Mouse (Mus musculus) cerebellum, adult 9-10 months (tissue): Measurements from ENCODE around the gene Pip4k2b.

ENCODE experiments used
- DNase-seq: peaks from one replicate; pipeline ENCODE4 v3.0.0; 2022

The Pip4k2b gene

DNA sequence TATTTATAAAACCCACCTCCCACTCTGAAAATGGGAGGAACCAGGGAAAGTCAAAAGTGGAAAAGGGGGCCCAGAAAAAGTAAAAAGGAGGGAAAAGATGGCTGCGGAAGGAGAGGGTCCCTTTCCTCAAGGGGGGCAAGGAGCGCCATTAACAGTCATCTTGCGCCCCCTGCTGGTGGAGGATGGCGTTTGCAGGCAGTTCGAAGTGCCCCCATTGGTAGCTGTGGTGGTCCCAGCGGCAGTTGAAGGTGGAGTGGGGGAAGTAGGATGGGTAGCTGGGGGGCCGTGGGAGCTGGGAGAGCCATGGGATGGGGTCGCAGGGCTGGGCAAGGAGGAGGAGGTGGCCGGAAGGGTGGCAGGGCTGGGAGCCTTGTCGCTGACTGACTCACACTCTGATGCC is 54.6 kb downstream of the Pip4k2b start:
- no peak for DNase-seq

DNA sequence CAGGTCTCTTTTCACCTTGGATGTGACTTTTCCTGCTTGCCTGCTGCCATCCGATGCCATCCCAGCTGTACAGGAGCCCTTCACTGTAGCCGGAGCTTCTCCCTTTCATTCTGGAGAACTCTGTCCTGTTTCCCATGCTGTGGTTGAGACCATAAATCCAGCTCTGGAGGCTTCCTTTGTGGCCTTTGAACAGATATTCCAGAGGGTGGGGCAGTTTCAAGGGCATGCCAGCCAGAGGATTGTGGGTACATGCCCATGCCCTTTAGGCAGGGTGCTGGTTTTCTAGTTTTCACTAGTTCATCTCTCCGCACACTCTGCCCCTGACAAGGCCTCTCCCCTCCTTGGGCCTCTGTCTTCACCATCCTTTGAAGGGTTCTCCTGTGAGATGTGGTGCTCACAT is 57.4 kb downstream of the Pip4k2b start:
- no peak for DNase-seq

DNA sequence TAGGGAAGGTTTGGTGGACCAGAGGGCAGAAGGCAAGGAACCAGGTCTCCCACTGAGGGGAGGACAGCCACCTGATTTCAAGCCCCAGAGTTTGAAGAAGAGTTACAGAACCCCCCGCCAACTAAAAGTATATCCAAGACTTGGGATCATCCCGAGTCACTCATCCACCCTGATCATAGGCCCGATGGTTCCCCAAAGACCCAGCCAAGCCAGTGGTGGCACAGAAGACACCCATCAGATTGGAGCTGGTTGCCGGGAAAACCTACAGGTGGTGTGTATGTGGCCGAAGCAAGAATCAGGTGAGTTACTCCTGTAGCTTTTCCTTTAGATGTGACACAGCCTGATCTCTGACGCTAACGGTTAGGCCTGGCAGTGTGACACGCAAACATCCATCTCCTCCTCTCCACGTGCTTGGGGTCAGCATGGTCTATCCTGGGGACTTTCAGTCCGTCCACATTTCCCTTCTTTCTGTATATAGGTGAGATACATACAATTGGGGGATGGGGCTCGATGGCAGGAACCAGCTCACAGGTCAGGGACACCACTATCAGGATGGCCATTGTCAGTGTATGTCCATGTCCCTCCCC is 58.1 kb downstream of the Pip4k2b start:
- DNase-seq: no peak

DNA sequence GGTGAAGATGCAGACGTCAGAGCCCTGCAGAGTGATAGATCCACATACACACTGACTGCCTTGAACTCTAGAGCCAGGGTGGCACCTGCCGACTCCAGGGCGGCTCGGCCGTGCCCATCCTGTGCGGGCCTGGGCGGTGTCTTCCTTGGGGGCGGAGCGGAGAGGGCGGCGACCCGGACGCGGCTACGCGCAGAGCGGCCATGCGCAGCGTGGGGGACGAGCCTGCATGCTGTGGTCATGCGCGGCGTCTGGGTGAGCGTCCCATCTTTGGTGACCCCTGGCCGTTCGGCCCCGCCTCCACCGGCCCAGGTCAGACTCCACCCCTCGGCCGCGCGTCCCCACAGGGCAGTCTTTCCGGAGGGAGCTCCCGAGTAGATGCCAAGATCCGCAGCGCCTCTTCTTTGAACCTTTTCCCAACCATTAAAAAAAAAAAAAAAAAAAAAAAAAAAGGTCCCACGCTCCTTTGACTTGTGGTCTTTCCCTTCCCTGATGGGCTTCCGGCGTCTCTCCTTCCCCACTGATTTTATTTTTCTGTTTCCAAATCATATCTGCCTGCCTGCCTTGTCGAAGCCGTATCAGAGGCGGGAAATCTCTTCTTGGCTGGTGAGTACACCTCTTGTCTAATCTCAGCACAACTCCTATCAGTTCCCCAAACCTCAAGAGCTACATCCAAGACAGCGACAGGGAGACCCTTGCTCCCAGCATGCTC is 58.7 kb downstream of the Pip4k2b start, which contains the start of gene Cisd3:
TSS of gene Cisd3 (plus strand) at position 214 of the 709 bp plus-strand sequence.
- peak; percentile 92 for DNase-seq

DNA sequence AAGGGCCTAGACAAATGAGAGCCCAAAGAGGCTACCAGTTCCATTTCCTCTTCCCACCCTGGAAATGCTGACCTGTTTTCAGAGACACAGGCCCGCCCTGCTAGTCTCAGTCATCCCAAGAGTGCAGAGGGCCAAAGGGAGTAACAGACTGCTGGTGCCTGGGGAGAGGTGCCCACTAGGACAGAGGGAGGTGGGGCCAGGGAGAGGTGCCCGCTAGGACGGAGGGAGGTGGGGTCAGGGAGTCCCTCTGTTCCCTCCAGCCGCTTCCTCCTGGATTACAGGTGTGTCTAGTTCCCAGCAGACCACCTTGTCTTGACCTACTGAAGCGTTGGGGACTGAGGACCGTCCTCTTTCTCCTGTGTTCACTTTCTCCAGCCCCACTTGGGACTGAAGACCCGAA is 59.7 kb downstream of the Pip4k2b start:
- DNase-seq: no peak

DNA sequence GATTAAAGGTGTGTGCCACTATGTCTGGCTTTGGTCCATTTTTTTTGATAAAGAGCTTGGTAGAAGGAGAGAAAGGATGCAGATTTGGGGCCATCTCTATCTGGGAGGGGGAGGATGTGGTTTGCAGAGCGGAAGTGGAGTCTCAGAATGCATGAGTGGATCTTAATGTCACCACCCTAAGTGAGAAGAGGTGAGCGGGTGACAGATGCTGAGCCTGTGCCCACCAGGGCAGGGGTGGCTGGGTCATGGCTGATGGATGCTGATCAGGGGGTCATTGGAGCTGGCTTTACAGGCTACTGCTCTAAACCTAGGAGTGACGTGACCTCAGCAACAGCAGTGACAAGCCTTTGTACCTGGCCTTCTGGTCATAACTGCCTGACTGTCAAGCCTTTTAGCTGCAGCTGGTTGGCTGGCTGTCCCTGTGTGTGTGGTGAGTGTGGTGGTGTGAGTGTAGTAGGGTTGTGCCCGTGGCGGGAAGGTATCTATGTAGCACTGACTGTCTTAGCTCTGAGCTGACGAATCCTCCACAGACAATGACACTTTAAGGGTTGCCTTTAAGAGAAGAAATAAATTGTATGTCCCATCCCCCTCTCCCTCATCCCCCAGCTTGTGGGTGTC is 60.3 kb downstream of the Pip4k2b start:
- DNase-seq: no peak

DNA sequence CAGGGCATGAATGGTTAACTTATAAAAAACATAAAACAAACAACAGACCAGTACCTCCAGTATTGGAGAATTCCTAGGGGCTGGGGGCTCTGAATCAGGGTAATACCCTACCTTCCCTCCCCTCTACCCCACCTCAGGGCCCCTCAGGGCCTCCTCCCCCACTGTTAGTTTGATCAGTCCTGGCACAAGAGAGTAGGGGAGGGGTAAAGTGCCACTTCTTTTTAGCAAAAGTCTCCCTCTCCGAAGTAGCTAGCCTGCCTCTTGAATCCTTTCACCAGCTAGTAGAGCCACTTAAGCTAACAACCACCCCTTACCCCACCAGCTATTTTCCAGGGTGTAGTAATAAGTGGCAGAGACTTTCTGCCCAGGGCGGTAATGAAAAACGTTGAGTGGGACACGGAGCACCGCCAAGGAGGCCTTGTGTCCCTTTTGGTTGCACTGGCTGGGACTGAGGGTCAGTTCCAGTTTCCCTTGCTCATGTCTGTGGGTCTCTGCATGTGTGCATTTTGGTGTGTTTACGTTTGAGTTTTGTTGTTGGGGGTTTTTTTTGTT is 61.9 kb downstream of the Pip4k2b start:
- DNase-seq: no peak

DNA sequence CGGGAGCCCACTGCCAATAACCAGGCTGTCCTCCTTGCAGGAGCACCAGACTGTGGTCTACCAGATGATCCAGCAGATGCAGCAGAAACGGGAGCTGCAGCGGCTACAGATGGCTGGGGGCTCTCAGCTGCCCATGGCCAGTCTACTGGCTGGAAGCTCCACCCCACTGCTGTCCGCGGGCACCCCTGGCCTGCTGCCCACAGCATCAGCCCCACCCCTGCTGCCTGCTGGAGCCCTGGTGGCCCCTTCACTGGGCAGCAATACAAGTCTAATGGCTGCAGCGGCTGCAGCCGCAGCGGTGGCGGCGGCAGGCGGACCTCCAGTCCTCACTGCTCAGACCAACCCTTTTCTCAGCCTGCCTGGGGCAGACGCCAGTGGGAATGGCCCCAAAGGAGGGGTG is 64.1 kb downstream of the Pip4k2b start:
- DNase-seq: no peak

DNA sequence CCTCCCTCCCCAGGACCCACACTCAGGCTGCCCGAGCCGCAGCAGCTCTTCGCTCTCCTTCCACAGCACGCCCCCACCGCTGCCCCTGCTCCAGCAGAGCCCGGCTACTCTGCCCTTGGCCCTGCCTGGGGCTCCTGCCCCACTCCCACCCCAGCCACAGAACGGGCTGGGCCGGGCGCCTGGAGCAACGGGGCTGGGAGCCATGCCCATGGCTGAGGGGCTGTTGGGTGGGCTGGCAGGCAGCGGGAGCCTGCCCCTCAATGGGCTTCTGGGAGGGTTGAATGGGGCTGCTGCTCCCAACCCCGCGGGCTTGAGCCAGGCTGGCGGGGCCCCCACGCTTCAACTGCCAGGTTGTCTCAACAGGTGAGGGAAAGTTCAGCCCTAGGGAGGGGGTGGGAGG is 66.2 kb downstream of the Pip4k2b start:
- DNase-seq: no peak

DNA sequence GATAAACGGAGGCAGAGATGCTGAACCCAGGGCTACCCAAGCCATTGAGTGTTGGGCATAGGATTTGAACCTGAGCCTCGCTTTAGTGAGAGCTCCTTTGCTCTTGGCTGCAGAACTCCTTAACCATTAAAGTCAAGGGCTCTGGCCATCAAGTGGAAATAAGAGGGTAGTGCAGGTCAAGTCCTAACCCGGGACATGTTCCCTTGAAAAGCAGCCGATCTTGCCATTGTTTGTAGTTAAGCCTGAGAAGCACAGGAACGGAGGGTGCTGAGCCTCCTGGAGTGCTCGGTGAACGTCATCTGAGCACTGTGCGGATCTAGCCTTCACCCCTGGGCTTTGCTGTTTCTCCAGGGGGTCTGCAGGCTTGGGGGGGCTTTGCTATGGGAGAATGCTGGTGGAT is 66.7 kb downstream of the Pip4k2b start:
- no peak for DNase-seq

DNA sequence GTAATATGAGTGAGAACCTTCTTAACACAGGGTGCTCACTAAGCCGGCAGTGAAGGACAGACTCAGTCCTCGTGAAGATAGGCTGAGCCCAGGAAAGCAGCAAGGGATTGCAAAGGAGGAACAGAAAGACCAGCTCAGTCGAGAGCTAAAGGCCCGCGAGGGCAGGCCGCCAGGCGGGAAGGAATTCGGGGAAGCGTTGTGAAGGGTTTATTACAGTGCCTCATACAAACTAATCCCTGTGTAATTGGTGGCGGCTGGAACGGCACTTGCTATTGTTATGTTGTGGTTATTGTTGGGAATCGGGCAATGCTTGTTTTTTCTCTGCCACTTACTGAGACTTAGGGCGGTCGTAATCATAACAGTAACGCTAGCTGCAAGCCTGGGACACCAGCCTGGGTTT is 67.1 kb downstream of the Pip4k2b start:
- no peak for DNase-seq

DNA sequence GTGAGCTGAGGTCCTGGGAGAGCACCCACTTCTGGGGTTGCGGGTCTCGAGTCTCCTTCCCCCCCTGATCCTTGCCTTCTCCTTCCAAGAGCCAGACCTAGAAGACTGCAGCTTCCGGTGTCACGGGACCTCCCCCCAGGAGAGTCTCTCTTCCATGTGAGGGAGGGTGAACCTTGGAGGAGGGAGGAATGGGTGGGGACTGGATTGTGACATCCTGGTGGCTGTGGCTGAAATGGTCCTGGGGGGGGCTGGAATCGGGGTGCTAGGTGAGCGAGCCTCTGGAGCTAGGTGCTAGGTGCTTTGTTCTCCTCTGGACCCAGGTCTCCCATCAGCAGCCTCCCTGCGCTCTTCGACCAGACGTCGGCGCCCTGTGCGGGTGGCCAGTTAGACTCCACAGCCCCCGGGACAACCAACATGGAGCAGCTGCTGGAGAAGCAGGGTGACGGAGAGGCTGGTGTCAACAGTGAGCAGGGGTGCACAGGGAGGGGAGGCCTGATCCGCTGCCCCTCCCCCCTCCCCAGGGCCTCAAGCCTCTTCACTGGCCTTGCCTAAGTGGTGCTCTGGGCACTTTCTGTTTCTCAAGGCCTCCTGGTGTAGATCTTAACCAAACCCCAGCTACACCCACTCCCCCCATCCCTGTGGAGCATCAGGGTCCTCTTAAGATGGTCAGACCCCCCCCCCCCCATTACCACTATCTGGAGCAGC is 68.3 kb downstream of the Pip4k2b start:
- no peak for DNase-seq

DNA sequence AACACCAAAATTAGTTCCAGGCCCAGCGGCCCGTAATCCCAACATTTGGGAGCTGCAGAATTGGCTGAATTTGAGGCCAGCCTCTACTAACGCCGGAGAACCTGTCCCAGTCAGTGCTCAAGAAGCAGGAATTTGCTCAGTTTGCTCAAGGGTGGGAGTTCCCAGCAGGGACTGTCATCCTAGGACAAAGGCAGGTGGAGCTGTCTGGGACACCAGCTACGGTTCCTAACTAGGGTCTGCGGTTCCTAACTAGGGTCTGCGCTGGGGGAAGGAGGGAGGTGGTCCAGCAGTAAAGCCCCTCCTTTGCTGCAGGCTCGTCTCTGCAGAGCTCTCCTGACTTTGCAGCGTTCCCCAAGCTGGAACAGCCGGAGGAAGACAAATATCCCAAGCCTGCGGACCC is 71.4 kb downstream of the Pip4k2b start:
- DNase-seq: no peak

DNA sequence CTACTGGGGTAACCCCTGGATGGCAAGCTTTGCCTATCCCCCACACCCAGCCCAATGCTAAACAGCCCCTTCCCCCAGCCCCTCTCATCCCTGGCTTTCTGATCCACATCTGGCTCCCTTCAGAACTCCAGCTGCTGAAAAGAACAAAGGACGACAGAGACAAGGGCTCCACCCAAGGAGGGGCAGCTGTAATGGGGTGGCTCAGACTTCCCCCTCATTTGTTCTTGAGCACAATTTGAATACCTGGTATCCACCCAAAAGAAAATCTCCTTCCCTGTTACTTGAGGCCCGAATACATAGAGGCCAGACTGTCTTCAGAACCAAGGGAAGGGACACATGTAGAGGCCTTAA is 73.4 kb downstream of the Pip4k2b start:
- DNase-seq: no peak

DNA sequence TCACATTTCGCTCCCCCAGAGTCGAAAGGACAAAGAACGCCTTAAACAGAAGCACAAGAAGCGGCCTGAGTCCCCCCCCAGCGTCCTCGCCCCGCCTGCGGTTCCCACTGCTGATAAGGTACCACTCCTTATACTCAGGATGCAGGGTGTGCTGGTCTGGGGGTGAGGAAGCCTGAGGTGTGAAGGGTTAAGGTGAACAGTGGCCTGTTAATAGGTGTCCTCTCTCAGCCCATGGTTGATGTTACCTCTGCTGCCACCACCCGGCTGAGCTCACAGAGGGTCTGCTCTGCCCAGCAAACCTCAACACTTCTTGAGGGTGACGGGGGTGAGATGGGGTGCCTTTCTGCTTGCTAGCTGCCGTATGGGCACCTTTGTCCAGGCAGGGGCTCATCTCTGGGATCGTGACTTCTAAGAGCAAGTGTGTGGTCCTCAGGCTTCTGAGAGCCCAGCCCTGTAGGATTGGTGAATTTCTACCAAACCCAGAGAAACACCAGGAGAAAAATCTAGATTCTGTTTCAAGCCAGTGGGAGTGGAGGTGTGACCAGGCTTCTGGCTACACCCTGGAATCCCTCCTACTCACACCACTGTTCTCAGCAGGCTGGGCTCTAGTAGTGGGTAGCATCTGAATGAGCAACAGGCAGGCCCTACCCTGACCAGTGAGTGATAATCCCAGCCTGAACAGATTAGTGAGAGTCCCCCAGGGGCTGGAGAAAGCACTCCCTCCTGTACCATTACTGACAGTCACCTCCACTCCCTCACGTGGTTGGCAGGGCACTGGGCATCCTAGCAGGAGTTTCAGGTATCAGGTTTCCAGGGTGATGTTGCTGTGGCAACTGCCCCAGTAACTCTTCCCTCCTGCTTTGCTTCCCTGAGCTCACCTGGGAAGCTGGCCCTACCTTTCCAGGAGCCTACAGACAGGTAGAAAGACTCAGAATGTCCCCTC is 74.0 kb downstream of the Pip4k2b start:
- no peak for DNase-seq

DNA sequence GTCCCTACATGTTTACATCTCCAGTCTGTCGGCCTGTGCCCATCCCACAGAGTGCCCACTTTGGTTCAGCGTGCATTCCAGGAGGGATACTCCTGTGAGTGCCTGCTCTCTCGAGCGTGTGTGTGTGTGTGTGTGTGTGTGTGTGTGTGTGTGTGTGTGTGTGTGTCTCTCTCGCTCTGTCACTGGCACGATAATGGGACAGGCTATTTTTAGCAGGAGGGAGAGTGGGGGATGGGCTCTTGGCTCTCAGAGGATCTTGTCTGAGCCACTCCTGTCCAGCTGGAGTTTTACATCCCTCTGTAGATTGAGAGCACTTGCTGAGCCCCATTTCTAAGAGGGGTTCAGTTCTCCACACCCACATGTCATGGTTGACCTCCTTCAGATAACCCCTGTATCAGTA is 74.7 kb downstream of the Pip4k2b start:
- DNase-seq: peak; percentile 69

DNA sequence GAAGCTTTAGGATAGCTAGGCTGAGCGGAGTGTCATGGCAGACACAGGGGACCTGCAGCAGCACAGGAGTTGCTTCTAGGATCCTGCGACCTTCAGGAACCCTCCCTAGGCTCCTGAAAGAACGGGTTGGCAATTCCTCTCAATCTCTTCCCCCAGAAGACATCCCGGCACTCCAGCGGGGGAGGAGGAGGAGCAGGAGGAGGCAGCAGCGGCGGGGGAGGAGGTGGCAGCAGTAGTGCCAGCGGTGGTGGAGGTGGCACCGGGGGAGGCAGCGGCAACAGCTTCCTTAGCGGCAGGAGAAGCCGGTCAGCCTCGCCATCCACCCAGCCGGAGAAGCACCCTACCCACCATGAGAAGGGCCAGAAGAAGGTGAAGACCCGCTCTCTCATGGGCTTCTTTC is 75.2 kb downstream of the Pip4k2b start:
- no peak for DNase-seq

DNA sequence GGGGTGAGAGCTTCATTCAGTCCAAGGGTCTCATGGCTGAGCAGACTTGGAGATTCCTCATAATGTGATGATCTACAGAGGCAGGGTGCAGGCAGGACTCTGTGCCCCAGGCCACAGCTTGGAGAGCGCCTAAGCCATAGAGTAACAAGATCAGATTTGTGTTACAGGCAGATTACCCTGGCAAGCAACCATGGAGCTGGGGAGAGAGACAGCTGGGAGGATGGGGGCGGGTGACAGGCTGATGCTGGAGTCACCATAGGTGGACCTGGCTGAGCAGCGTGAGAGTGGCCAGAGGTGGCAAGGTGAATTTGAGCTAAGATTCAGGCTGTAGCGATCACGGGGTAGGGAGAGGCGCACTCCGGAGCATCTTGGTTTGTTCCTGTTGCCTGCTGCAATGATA is 76.3 kb downstream of the Pip4k2b start:
- no peak for DNase-seq

DNA sequence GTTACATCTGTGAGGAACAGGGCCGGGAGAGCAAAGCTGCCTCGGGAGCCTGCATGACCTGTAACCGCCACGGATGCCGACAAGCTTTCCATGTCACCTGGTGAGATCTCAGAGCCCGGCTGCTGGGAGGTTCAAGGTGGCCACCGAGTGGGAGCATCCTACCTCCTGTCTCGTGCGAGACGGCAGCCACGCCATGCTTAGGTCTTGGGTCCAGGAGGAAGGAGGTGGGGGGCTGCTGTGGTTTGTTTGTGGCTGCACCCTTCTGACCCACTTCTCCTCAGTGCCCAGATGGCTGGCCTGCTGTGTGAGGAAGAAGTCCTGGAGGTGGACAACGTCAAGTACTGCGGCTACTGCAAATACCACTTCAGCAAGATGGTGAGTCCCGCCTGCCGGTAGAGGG is 77.7 kb downstream of the Pip4k2b start:
- no peak for DNase-seq

DNA sequence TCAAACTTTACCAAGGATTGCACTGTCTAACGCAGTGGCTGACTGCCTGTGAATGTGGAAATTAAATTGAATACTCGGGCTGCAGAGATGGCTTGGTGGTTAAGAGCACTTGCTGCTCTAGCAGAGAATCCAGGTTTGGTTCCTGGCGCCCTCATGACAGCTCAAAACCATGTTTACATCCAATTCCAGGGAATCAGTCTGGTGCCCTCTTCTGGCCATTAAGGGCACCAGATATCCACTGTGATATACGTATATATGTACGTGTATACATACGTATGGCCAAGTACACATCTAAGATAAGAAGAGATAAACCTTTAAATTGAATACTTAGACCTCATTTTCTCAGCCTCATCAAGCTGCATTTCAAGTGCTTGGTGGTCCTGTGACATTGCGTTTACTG is 78.3 kb downstream of the Pip4k2b start:
- no peak for DNase-seq

DNA sequence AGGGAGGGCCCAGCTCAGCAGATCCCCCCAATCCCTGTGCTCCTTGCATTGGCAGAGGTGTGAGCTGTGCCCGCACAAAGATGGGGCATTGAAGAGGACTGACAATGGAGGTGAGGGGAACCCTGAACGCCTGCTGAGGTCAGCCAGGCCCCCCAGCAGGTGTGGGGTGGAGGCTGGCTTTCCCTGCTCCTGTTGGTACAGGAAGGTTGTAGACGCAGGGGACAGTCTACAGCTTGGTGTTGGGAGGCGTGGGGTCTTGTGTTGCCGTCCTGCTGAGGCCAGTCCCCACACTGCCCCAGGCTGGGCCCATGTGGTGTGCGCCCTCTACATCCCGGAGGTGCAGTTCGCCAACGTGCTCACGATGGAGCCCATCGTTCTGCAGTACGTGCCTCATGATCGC is 79.1 kb downstream of the Pip4k2b start:
- DNase-seq: no peak
